Mouse (Mus musculus) lung, postnatal 0 days (tissue): ENCODE measurements around the gene Tmem163.

Source experiments
- CTCF ChIP-seq: IDR thresholded peaks from 2 replicates; pipeline ENCODE4 v1.5.1; 2016; ENCODE audit warnings: antibody characterized with exemption, mild to moderate bottlenecking
- EP300 ChIP-seq: IDR thresholded peaks from 2 replicates; pipeline ENCODE4 v1.6.1; 2016; ENCODE audit warnings: antibody characterized with exemption, mild to moderate bottlenecking, control low read depth

- TF ChIP-seq CTCF (no peak), EP300 (no peak)
Measured at GRCm38 (mm10) chr1:127530849-127531580, 148.3 kb downstream of the Tmem163 start.
